Mouse (Mus musculus) embryonic fibroblast, embryonic 13.5 days (primary cell): ENCODE measurements around the gene Atp11a.

ENCODE experiments used
- CTCF ChIP-seq: IDR thresholded peaks from 2 replicates; pipeline ENCODE4 v1.5.1; 2011; ENCODE audit warnings: mild to moderate bottlenecking, control low read depth, low read length, moderate library complexity, borderline replicate concordance; ENCODE audit not compliant: insufficient read depth
- POLR2A ChIP-seq: IDR thresholded peaks from 2 replicates; pipeline ENCODE4 v1.6.1; 2011; ENCODE audit warnings: low read depth, mild to moderate bottlenecking, control low read depth, low read length, moderate library complexity

GRCm38 (mm10) chr8:12803121-12803520, 46.3 kb downstream of the Atp11a start:
- TF ChIP-seq POLR2A (no peak), CTCF (no peak)
